Mouse (Mus musculus): ENCODE data around the gene Zrsr2.
A peak's percentile ranks its signal among the peaks of the same experiment; 100 is the strongest.

Gene Zrsr2

GRCm38 (mm10) chrX:163958467-163958875 is at the start of gene Zrsr2:
Gene Zrsr2, minus strand, starts transcription at chrX:163958661.
- DNase-seq (ENCODE audit: inconsistent age in 2 of 2, low spot score in 1 of 2): peak; percentile 89 to 91

- DNase-seq (ENCODE audit: inconsistent age in 2 of 2, low spot score in 1 of 2): peak; percentile 6 to 53
These were observed 46.3 kb upstream of the Zrsr2 start for GRCm38 (mm10) chrX:164004809-164005208.

- DNase-seq (ENCODE audit: inconsistent age in 2 of 2, low spot score in 1 of 2): no peak
These were observed 41.4 kb upstream of the Zrsr2 start for GRCm38 (mm10) chrX:163999848-164000247.

- DNase-seq (ENCODE audit: inconsistent age in 2 of 2, low spot score in 1 of 2): no peak
These were observed 38.3 kb upstream of the Zrsr2 start for GRCm38 (mm10) chrX:163996754-163997153.

GRCm38 (mm10) chrX:163987718-163988374 is 29.4 kb upstream of the Zrsr2 start:
- DNase-seq (ENCODE audit: inconsistent age in 2 of 2, low spot score in 1 of 2): no peak

GRCm38 (mm10) chrX:163982129-163982528 is 23.7 kb upstream of the Zrsr2 start:
- no peak for DNase-seq (ENCODE audit: inconsistent age in 2 of 2, low spot score in 1 of 2)

GRCm38 (mm10) chrX:163981500-163981899 is 23.0 kb upstream of the Zrsr2 start:
- DNase-seq (ENCODE audit: inconsistent age in 2 of 2, low spot score in 1 of 2): no peak

- no peak for DNase-seq (ENCODE audit: inconsistent age in 2 of 2, low spot score in 1 of 2)
These were observed 22.6 kb upstream of the Zrsr2 start for GRCm38 (mm10) chrX:163981092-163981491.

GRCm38 (mm10) chrX:163957803-163958466 is 526 bp downstream of the Zrsr2 start:
- DNase-seq (ENCODE audit: inconsistent age in 2 of 2, low spot score in 1 of 2): peak; percentile 72 to 78

GRCm38 (mm10) chrX:163957381-163957780 is 1.1 kb downstream of the Zrsr2 start:
- DNase-seq (ENCODE audit: inconsistent age in 2 of 2, low spot score in 1 of 2): no peak

GRCm38 (mm10) chrX:163951618-163952017 is 6.8 kb downstream of the Zrsr2 start:
- DNase-seq (ENCODE audit: inconsistent age in 2 of 2, low spot score in 1 of 2): no peak

- DNase-seq (ENCODE audit: inconsistent age in 2 of 2, low spot score in 1 of 2): no peak
These were observed 14.1 kb downstream of the Zrsr2 start for GRCm38 (mm10) chrX:163944381-163944780.

GRCm38 (mm10) chrX:163938587-163938986 is 19.9 kb downstream of the Zrsr2 start:
- peak; percentile 56 to 66 for DNase-seq (ENCODE audit: inconsistent age in 2 of 2, low spot score in 1 of 2)

- no peak for DNase-seq (ENCODE audit: inconsistent age in 2 of 2, low spot score in 1 of 2)
These were observed 23.7 kb downstream of the Zrsr2 start for GRCm38 (mm10) chrX:163934731-163935130.

- DNase-seq (ENCODE audit: inconsistent age in 2 of 2, low spot score in 1 of 2): no peak
These were observed 28.9 kb downstream of the Zrsr2 start for GRCm38 (mm10) chrX:163929550-163929949.

GRCm38 (mm10) chrX:163912791-163913190 is 45.7 kb downstream of the Zrsr2 start:
- peak in 1 of 2 experiments; percentile 43 for DNase-seq (ENCODE audit: inconsistent age in 2 of 2, low spot score in 1 of 2)

- DNase-seq (ENCODE audit: inconsistent age in 2 of 2, low spot score in 1 of 2): peak; percentile 43 to 76
These were observed 49.1 kb downstream of the Zrsr2 start for GRCm38 (mm10) chrX:163909381-163909780.

GRCm38 (mm10) chrX:163908337-163909250 is 49.9 kb downstream of the Zrsr2 start, which contains the start of gene Ap1s2:
Gene Ap1s2, plus strand, starts transcription at chrX:163909017.
- DNase-seq (ENCODE audit: inconsistent age in 2 of 2, low spot score in 1 of 2): peak; percentile 96 to 97

GRCm38 (mm10) chrX:163908003-163908336 is 50.5 kb downstream of the Zrsr2 start:
- DNase-seq (ENCODE audit: inconsistent age in 2 of 2, low spot score in 1 of 2): no peak

- no peak for DNase-seq (ENCODE audit: inconsistent age in 2 of 2, low spot score in 1 of 2)
These were observed 51.6 kb downstream of the Zrsr2 start for GRCm38 (mm10) chrX:163906861-163907260.

GRCm38 (mm10) chrX:163899431-163900020 is 58.9 kb downstream of the Zrsr2 start:
- DNase-seq (ENCODE audit: inconsistent age in 2 of 2, low spot score in 1 of 2): no peak

Measured in adrenal gland, adult (tissue).